Mouse (Mus musculus) E14TG2a.4 (cell line): ENCODE data around the gene Tmem145.

Experiments used
- H3K27me3 ChIP-seq: 2 replicates; pipeline ENCODE4 v1.6.1; 2014; ENCODE audit warnings: low read length, control low read depth; ENCODE audit not compliant: insufficient read depth
- H3K36me3 ChIP-seq: 2 replicates; pipeline ENCODE4 v1.6.1; 2014; ENCODE audit warnings: low read length, control low read depth; ENCODE audit not compliant: insufficient read depth
- H3K4me1 ChIP-seq: replicated peaks from 2 replicates; pipeline ENCODE4 v1.6.1; 2014; ENCODE audit warnings: low read depth, low read length, control low read depth
- H3K4me3 ChIP-seq: replicated peaks from 2 replicates; pipeline ENCODE4 v1.5.1; 2014; ENCODE audit warnings: mild to moderate bottlenecking, low read length
- H3K9me3 ChIP-seq: 2 replicates; pipeline ENCODE4 v1.6.1; 2014; ENCODE audit warnings: low read length, control low read depth
- CTCF ChIP-seq: conservative IDR thresholded peaks from 2 replicates; pipeline ENCODE4 v1.5.1; 2014; ENCODE audit warnings: low read length
- NANOG ChIP-seq: IDR thresholded peaks from 2 replicates; pipeline ENCODE4 v1.6.1; 2014; ENCODE audit warnings: borderline replicate concordance, low read length, mixed read lengths
- POU5F1 ChIP-seq: IDR thresholded peaks from 2 replicates; pipeline ENCODE4 v1.6.1; 2014; ENCODE audit warnings: low read length, borderline replicate concordance

The Tmem145 gene

GRCm38 (mm10) chr7:25285511-25286238 lies 20.2 kb upstream of the Tmem145 start:
- peaks cover 84% of the 10 kb centered on the region for H3K4me1 ChIP-seq
- no peaks in the 10 kb centered on the region for H3K27me3 ChIP-seq
- TF ChIP-seq NANOG: no peak
- TF ChIP-seq POU5F1: no peak
- TF ChIP-seq CTCF: no peak
- no peaks in the 10 kb centered on the region for H3K9me3 ChIP-seq
- H3K4me3 ChIP-seq: no peak overlapping the region
- H3K36me3 ChIP-seq: peaks cover 69% of the 10 kb centered on the region

- H3K9me3 ChIP-seq: no peaks in the 10 kb centered on the region
- H3K4me3 ChIP-seq: no peak overlapping the region
- H3K36me3 ChIP-seq: peaks cover 82% of the 10 kb centered on the region
- peaks cover 86% of the 10 kb centered on the region for H3K4me1 ChIP-seq
- TF ChIP-seq POU5F1 (no peak), CTCF (peak; percentile 23; the same call in 1 of the 2 replicates)
- no peaks in the 10 kb centered on the region for H3K27me3 ChIP-seq
These were observed 18.9 kb upstream of the Tmem145 start for GRCm38 (mm10) chr7:25286989-25287388.

GRCm38 (mm10) chr7:25288011-25288410 lies 17.9 kb upstream of the Tmem145 start:
- Histone ChIP-seq H3K4me1 (peaks cover 93% of the 10 kb centered on the region), H3K9me3 (no peaks in the 10 kb centered on the region), H3K36me3 (peaks cover 92% of the 10 kb centered on the region), H3K27me3 (no peaks in the 10 kb centered on the region), H3K4me3 (no peak overlapping the region)
- TF ChIP-seq POU5F1 (no peak), CTCF (no peak), NANOG (no peak)

GRCm38 (mm10) chr7:25288721-25289120 lies 17.2 kb upstream of the Tmem145 start:
- Histone ChIP-seq H3K36me3 (peaks cover 99% of the 10 kb centered on the region), H3K9me3 (no peaks in the 10 kb centered on the region), H3K4me1 (peaks cover 93% of the 10 kb centered on the region), H3K4me3 (no peak overlapping the region), H3K27me3 (no peaks in the 10 kb centered on the region)
- TF ChIP-seq CTCF (no peak), POU5F1 (no peak), NANOG (no peak)

GRCm38 (mm10) chr7:25289925-25290324 lies 16.0 kb upstream of the Tmem145 start:
- Histone ChIP-seq H3K27me3 (no peaks in the 10 kb centered on the region), H3K9me3 (no peaks in the 10 kb centered on the region)
- TF ChIP-seq NANOG: no peak
- TF ChIP-seq CTCF: peak; percentile 46

GRCm38 (mm10) chr7:25290463-25290862 lies 15.4 kb upstream of the Tmem145 start:
- H3K4me1 ChIP-seq: peaks cover 85% of the 10 kb centered on the region
- no peaks in the 10 kb centered on the region for H3K27me3 ChIP-seq
- H3K4me3 ChIP-seq: peak overlapping the region; percentile 35; the same call in 1 of the 2 replicates
- H3K36me3 ChIP-seq: peaks cover 100% of the 10 kb centered on the region
- H3K9me3 ChIP-seq: no peaks in the 10 kb centered on the region
- TF ChIP-seq POU5F1 (no peak), NANOG (no peak), CTCF (no peak)

More at GRCm38 (mm10) chr7:25289925-25290324, 16.0 kb upstream of the Tmem145 start:
- peaks cover 100% of the 10 kb centered on the region for H3K36me3 ChIP-seq
- peaks cover 90% of the 10 kb centered on the region for H3K4me1 ChIP-seq
- H3K4me3 ChIP-seq: no peak overlapping the region

- Histone ChIP-seq H3K4me1 (peaks cover 81% of the 10 kb centered on the region), H3K36me3 (peaks cover 100% of the 10 kb centered on the region), H3K9me3 (no peaks in the 10 kb centered on the region), H3K27me3 (no peaks in the 10 kb centered on the region), H3K4me3 (peak overlapping the region; percentile 35; the same call in 1 of the 2 replicates)
- TF ChIP-seq NANOG (no peak), POU5F1 (no peak), CTCF (no peak)
These were observed 15.0 kb upstream of the Tmem145 start for GRCm38 (mm10) chr7:25290911-25291310.

GRCm38 (mm10) chr7:25292107-25292506 lies 13.8 kb upstream of the Tmem145 start:
- Histone ChIP-seq H3K9me3 (no peaks in the 10 kb centered on the region), H3K36me3 (peaks cover 93% of the 10 kb centered on the region), H3K4me1 (peaks cover 84% of the 10 kb centered on the region), H3K27me3 (no peaks in the 10 kb centered on the region), H3K4me3 (peak overlapping the region; percentile 35)
- TF ChIP-seq POU5F1: no peak
- TF ChIP-seq CTCF: no peak
- no peak for TF ChIP-seq NANOG
